In the genomic region with DNA sequence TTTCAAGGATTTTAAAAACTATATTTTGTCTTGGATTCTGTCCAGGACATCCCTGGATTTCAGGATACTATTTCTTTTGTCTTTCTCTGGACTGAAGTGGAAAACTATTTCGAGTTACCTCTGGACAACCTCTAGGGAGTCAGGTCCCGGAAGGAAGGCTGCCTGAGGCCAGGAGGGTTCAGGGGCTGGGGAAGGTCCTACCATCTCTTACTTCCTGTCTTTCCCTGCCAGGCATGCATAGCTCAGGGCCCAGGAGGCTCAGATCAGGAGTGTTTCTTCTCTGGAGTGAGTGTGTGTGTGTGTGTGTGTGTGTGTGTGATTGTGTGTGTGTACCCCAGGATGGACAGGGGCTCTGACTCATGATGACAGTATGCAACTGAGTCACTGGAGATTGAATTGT, we compare ENCODE assay signal across 12 mouse cellular contexts. TPM values are rescaled to one million over a fixed set of nuclear protein-coding genes. Genes with fewer than 3 reads are reported as not detected.
DNase-seq lines count a peak whose midpoint lies in the region; ATAC-seq and TF ChIP-seq lines count a peak whose summit lies in the region.
"Had no signal": no experiment of that assay in that cellular context is flagged by ENCODE, and none has a peak within 500 bp of the region (broad histone marks: within the 10 kb centered on the region; RNA-seq: fewer than 3 reads in every experiment).

No protein-coding gene starts in this region.

- no peak overlapping the region for H3K4me3 ChIP-seq in gastrocnemius, adult 2 months
- H3K4me3 ChIP-seq in ES-E14 (ENCODE audit: insufficient read depth in 1 of 2, low read depth in 1 of 2, low read length in 2 of 2, poor library complexity in 1 of 2, severe bottlenecking in 1 of 2): no peak overlapping the region
- no peak overlapping the region for H3K4me3 ChIP-seq in heart, embryonic 12.5 days
- H3K4me3 ChIP-seq in kidney, embryonic 16.5 days (ENCODE audit: low read length): no peak overlapping the region
- H3K4me3 ChIP-seq in hindbrain, embryonic 10.5 days: no peak overlapping the region
- H3K4me3 ChIP-seq: forebrain, embryonic 15.5 days; layer of hippocampus, adult 2 months had no signal

- in situ Hi-C loops in ES-E14 (cut with MboI; ENCODE audit: low sequenced_read_pairs in 2 of 2, unreplicated experiment in 2 of 2): no loop called here

- no peak overlapping the region for H3K4me2 ChIP-seq in heart, embryonic 12.5 days
- H3K4me2 ChIP-seq in kidney, embryonic 16.5 days (replicated peaks; ENCODE audit: low read depth, low read length): no peak overlapping the region
- H3K4me2 ChIP-seq: forebrain, embryonic 15.5 days had no signal

- no peaks in the 10 kb centered on the region for H3K9me3 ChIP-seq in ES-E14 (ENCODE audit: control insufficient read depth, insufficient read depth, low read depth, low read length)
- H3K9me3 ChIP-seq in heart, embryonic 12.5 days (replicated peaks): no peaks in the 10 kb centered on the region
- no peaks in the 10 kb centered on the region for H3K9me3 ChIP-seq in kidney, embryonic 16.5 days (ENCODE audit: low read length)
- no peaks in the 10 kb centered on the region for H3K9me3 ChIP-seq in hindbrain, embryonic 10.5 days
- H3K9me3 ChIP-seq: forebrain, embryonic 15.5 days had no signal

- H3K9ac ChIP-seq in ES-E14 (ENCODE audit: insufficient read depth, low read depth, low read length, poor library complexity, severe bottlenecking): peak overlapping the region; percentile 35; the same call in 1 of the 2 replicates
- no peak overlapping the region for H3K9ac ChIP-seq in heart, embryonic 12.5 days
- H3K9ac ChIP-seq in kidney, embryonic 16.5 days (replicated peaks; ENCODE audit: low read length): no peak overlapping the region
- H3K9ac ChIP-seq: forebrain, embryonic 15.5 days had no signal

- TF ChIP-seq CTCF in gastrocnemius, adult 2 months (IDR thresholded peaks at IDR 0.05): no peak

- H3K27me3 ChIP-seq in heart, embryonic 12.5 days (replicated peaks): no peaks in the 10 kb centered on the region
- no peaks in the 10 kb centered on the region for H3K27me3 ChIP-seq in kidney, embryonic 16.5 days (ENCODE audit: insufficient read depth, low read length)
- H3K27me3 ChIP-seq in hindbrain, embryonic 10.5 days (ENCODE audit: insufficient read depth, poor library complexity, severe bottlenecking): no peaks in the 10 kb centered on the region
- H3K27me3 ChIP-seq: forebrain, embryonic 15.5 days had no signal

- 59% methylated on average over 2 of the region's 2 CpGs for WGBS in heart, embryonic 12.5 days
- 66% methylated on average over 2 of the region's 2 CpGs for WGBS in kidney, embryonic 16.5 days
- 78% methylated on average over 2 of the region's 2 CpGs for WGBS in hindbrain, embryonic 10.5 days

- H3K27ac ChIP-seq in gastrocnemius, adult 2 months: peak overlapping the region; percentile 70
- H3K27ac ChIP-seq in ES-E14 (ENCODE audit: insufficient read depth, low read depth, low read length, poor library complexity, severe bottlenecking): no peak overlapping the region; the same call in 1 of the 2 replicates
- peak overlapping the region; percentile 69; the same call in 1 of the 2 replicates for H3K27ac ChIP-seq in heart, embryonic 12.5 days (ENCODE audit: poor library complexity, severe bottlenecking)
- H3K27ac ChIP-seq in kidney, embryonic 16.5 days (ENCODE audit: low read length): no peak overlapping the region
- H3K27ac ChIP-seq in hindbrain, embryonic 10.5 days: no peak overlapping the region
- H3K27ac ChIP-seq: forebrain, embryonic 15.5 days; layer of hippocampus, adult 2 months had no signal

- peaks cover 12 to 32% of the 10 kb centered on the region in 2 experiments for H3K4me1 ChIP-seq in ES-E14 (ENCODE audit: control insufficient read depth in 2 of 2, insufficient read depth in 2 of 2, low read length in 2 of 2, poor library complexity in 1 of 2)
- peaks cover 20% of the 10 kb centered on the region for H3K4me1 ChIP-seq in heart, embryonic 12.5 days (replicated peaks)
- peaks cover 4% of the 10 kb centered on the region for H3K4me1 ChIP-seq in kidney, embryonic 16.5 days (ENCODE audit: insufficient read depth, low read length)
- H3K4me1 ChIP-seq in hindbrain, embryonic 10.5 days (replicated peaks): peaks cover 8% of the 10 kb centered on the region; the same call in 1 of the 2 replicates
- H3K4me1 ChIP-seq: forebrain, embryonic 15.5 days had no signal

- H3K36me3 ChIP-seq in ES-E14 (ENCODE audit: control insufficient read depth, insufficient read depth, low read length, poor library complexity, severe bottlenecking): no peaks in the 10 kb centered on the region
- peaks cover 20% of the 10 kb centered on the region for H3K36me3 ChIP-seq in heart, embryonic 12.5 days
- no peaks in the 10 kb centered on the region for H3K36me3 ChIP-seq in kidney, embryonic 16.5 days (ENCODE audit: insufficient read depth, low read length)
- H3K36me3 ChIP-seq in hindbrain, embryonic 10.5 days: no peaks in the 10 kb centered on the region
- H3K36me3 ChIP-seq: forebrain, embryonic 15.5 days had no signal

- intact Hi-C loops in gastrocnemius, adult 2 months (cut with DNase I): no loop called here
- intact Hi-C loops in gastrocnemius, postnatal 14 days (cut with DNase I; ENCODE audit: low total_unique reads): no loop called here

- no peak for DNase-seq in gastrocnemius, adult 2 months
- no peak for DNase-seq in gastrocnemius, postnatal 14 days
- no peak for DNase-seq in ES-E14 (ENCODE audit: low read depth, low spot score)
- no peak for DNase-seq in neural tube, embryonic 10.5 days (ENCODE audit: extremely low spot score, low spot score)
- no peak for DNase-seq in cerebellum, postnatal 25 days
- DNase-seq in hindbrain, embryonic 10.5 days (ENCODE audit: low spot score): no peak
- DNase-seq: retina, postnatal 1 day; thymus, postnatal 4 days had no signal

- ATAC-seq in heart, embryonic 12.5 days (ENCODE audit: insufficient number of reproducible peaks, low FRiP score): peak; percentile 46
- ATAC-seq in kidney, embryonic 16.5 days (ENCODE audit: low FRiP score, low TSS enrichment): 0 out of 2 replicates have a peak, but pooled peaks have one; percentile 61
- ATAC-seq: forebrain, embryonic 15.5 days had no signal

TF ChIP-seq in ES-E14, 5 proteins besides CTCF, POLR2A, EP300 and RAD21:
- TF ChIP-seq ZC3H11A (IDR thresholded peaks at IDR 0.05; ENCODE audit: borderline replicate concordance, low read depth, low read length) (no peak), CHD2 (IDR thresholded peaks at IDR 0.05; ENCODE audit: low read depth, low read length) (no peak), ZNF384 (IDR thresholded peaks at IDR 0.05; ENCODE audit: low read depth, low read length) (no peak), HCFC1 (IDR thresholded peaks at IDR 0.05; ENCODE audit: borderline replicate concordance, insufficient read depth, low read length) (no peak), MAFK (IDR thresholded peaks at IDR 0.05; ENCODE audit: insufficient read depth, low read depth, low read length) (no peak)

RNA-seq across cellular contexts. Expression of gene Dysf, which starts 40.5 kb away (rescaled TPM):
- 10 to 100 TPM; 70.1 to 76.4 TPM for total RNA-seq in gastrocnemius, adult 2 months (2021)
- 10 to 100 TPM; 92.7 to 95.6 TPM for total RNA-seq in gastrocnemius, postnatal 14 days (2021)
- total RNA-seq in ES-E14 (2012; rRNA removed): 10.0 and 12.8 TPM in 2 replicates
- polyA plus RNA-seq in heart, embryonic 12.5 days (2016; fragmentation: Nextera tagmentation; extraction: Ambion mirVana): 17.6 and 17.9 TPM in 2 replicates
- polyA plus RNA-seq in kidney, embryonic 16.5 days (2015; fragmentation: Nextera tagmentation; extraction: Ambion mirVana): 16.8 and 17.2 TPM in 2 replicates
- polyA plus RNA-seq in hindbrain, embryonic 10.5 days (2016; fragmentation: Nextera tagmentation; extraction: Ambion mirVana): 5.0 and 5.4 TPM in 2 replicates

Comparison
In these comparisons a context has a peak if more than half of its experiments do, and no peak if none do; other contexts are left out.
1. H3K27ac ChIP-seq: peak in gastrocnemius, adult 2 months (single experiment) and heart, embryonic 12.5 days (single experiment); none in ES-E14 (single experiment), kidney, embryonic 16.5 days (single experiment) and hindbrain, embryonic 10.5 days (single experiment).